Mouse (Mus musculus): ENCODE data around the gene Olfr559.

Olfr559 gene

GRCm38 (mm10) chr7:102727391-102727790, at the start of gene Olfr559:
Gene Olfr559, minus strand, starts transcription at chr7:102727491.
- ChIA-PET POLR2A (no interaction called here), CTCF (no interaction called here)

DNA sequence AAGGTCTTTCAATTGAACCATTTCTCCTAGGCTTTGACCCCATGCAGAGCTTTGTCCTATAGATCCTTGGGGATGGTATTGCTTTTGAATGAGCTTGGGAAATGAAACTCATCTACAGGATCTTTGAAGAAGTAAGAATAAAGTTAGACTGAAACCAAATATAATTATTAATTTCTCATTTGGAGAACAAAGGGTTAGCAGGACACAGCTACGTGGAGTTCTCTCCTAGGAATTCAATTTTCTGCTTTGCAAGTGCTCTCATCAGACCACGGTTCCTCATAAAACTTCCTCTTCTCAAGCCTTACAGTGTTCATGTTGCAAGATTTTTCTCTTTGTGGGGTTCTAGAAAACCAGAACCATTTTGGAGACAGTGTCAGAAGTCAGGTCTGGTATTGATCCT, 43.6 kb upstream of the Olfr559 start, which contains the start of gene Olfr561:
Gene Olfr561, plus strand, starts transcription at position 301 of the 400 bp plus-strand sequence.
- CTCF ChIA-PET = no interaction called here
- POLR2A ChIA-PET = no interaction called here

- POLR2A ChIA-PET = no interaction called here
Observed at GRCm38 (mm10) chr7:102759266-102759665, 32.0 kb upstream of the Olfr559 start, which contains the start of the genes Olfr560 and Olfr78. Gene Olfr560, minus strand, starts transcription at chr7:102759366. Gene Olfr78, minus strand, starts transcription at chr7:102759471.

DNA sequence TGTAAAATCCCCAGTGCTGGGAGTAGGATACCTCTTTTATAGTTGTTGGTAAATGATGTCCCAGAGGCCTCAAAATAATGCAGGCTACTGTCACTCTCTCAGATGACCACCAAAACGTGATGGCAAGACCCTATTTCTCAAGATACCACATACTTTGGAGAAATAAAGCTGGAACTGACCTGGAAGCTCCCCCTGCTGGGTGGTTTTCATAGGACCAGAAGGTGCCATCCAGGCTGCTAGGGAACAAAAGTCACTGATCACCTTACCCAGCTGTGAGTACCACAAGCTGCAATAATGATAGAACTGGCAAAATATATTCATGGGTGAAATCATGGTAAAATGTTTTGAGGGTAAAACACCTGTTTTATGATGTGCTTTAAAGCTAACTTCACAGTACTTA, 24.8 kb upstream of the Olfr559 start:
- ChIA-PET POLR2A (no interaction called here), CTCF (interaction anchor here in 3 of 4 experiments (0.6 to 1.5 kb wide), 7 partner anchors 11 to 240 kb away, joined by 3 to 8 read pairs (median 4); no protein-coding TSS in a partner anchor)

More at GRCm38 (mm10) chr7:102759266-102759665, 32.0 kb upstream of the Olfr559 start, which contains the start of the genes Olfr560 and Olfr78:
- CTCF ChIA-PET = interaction anchor here in 1 of 4 experiments (0.5 kb wide), 1 partner anchor 498 kb away, joined by 3 read pairs; no protein-coding TSS in a partner anchor

DNA sequence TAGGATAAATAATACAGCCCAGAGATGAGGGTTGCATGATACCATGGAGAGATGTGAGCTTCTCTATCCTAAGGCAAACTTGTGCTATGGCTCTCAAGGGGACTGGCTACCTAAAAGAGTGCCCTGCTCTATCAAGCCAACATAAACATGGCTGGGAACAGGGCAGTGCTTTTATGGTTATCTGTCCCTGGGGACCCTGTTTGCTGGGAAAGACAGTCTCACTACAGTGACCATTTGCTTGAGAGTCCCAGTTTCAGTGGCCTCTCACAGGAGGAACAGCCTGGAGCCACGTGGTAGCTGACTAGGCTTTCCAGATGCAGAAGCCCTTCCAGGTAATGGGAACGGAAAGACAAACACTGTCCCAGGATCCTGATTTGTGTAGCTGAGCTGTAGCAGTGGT, 10.4 kb upstream of the Olfr559 start:
- ChIA-PET CTCF (no interaction called here), POLR2A (interaction anchor here in 1 of 4 experiments (1.2 kb wide), 1 partner anchor 11 kb away, joined by 3 read pairs; no protein-coding TSS in a partner anchor)

DNA sequence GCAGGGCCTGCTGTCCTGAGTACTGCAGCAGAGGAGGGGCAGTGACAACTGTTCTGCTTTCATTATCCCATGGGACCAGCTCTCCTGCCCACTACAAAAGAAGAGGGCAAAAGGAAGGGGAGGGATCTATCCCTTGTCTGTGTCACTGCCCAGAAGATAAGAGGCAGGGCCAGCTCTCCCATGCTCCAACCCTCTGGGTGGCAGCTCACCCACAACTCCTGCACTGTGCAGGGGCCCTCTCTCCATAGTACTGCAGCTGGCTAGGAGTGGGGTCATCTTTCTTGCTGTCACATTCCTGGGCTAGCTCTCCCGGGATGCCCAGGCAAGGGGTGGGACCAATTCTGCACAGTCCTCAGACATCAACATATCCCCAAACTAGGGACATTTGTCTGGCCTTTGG, 6.5 kb upstream of the Olfr559 start:
- ChIA-PET CTCF (no interaction called here), POLR2A (no interaction called here)

DNA sequence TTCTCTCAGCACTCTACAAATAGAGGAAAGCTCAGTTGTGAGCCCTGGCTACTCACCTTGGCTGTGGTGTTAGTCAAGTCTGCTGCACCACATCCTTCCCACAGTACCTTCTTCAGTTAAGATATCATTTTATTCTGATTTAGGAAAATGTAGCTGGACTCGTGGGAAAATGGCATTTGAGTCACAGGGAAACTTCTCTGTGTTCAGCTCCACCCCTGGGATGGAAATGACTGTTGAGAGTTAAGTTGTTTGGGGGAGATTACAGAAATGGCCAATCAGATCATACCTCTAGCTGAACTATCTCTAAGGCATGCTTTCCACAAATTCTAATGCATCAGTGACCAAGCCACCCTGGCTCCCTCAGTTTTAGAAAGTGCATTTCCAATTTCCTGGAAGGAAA, 8.3 kb downstream of the Olfr559 start, which contains the start of gene Olfr33:
Gene Olfr33, minus strand, starts transcription at position 101 of the 400 bp plus-strand sequence.
- ChIA-PET POLR2A (no interaction called here), CTCF (no interaction called here)

DNA sequence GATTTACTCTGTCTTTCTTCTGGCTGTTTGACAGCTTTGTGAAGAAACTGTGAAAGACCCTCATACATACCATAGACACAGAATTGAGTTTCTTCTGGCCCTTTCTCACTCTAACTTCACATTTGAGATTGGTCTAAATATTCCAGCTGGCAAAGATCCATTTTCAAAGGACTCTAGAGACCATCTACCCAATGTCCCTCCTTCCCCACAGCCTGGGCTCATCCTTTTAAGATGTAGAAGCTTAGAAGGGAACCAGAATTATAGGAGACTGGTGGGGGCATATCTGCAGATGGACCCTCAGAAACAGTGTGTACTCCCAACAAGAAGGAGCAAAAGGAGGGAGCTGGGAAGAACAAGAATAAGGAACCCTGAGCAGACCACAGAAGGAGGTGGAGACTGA, 25.4 kb downstream of the Olfr559 start, which contains the start of gene Olfr558:
Gene Olfr558, plus strand, starts transcription at position 301 of the 400 bp plus-strand sequence.
- POLR2A ChIA-PET = no interaction called here
- CTCF ChIA-PET = no interaction called here

DNA sequence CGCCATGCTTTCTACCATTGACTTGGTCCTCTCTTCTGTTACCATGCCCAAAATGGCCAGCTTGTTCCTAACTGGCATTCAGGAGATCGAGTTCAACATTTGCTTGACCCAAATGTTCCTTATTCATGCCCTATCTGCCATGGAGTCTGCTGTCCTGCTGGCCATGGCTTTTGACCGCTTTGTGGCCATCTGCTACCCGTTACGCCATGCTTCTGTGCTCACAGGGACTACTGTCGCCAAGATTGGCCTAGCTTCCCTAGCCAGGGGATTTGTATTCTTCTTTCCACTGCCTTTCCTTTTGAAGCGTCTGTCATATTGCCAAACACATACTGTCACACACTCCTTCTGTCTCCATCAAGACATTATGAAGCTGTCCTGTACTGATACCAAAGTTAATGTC, 28.8 kb downstream of the Olfr559 start:
- POLR2A ChIA-PET = no interaction called here
- CTCF ChIA-PET = no interaction called here

DNA sequence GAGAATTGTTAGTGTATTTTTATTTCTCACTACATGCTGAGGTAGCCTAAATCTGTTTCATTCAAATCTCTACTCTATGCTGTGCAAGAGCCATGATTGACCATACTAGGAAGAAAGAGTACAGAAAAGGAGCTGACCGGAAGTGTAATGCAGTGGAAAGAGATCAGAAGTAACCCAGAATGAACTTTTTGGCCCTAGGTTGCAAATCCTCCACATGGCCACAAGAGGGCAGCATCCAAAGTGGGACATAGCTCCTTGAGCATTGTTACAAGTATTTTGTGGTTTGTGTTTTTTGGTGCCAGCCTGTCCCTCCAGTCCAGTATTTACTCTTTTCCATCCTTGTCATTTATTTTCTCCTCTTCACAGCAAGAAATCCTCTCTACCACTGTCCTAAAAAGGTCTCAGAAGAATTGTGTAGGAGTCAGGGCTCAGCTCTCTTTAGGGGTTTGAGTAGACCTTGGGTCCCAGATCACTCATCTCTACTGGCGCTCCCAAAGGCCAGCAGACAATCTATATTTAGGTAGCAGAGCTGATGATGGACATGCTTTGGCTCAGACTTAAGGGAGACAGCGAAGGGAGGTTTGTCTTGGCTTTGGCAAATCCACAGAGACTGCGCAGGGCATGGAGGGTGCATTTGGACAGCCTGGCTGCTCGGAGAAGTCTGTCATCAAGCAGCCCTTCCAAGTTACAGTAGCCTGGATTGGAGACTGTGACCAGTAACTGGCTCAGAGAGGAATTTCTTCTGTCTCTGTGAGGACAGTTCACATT, 31.7 kb downstream of the Olfr559 start, which contains the start of gene Olfr557:
Gene Olfr557, plus strand, starts transcription at position 553 of the 768 bp plus-strand sequence.
- CTCF ChIA-PET = interaction anchor here (0.5 to 2.2 kb wide), 23 partner anchors 8 to 1111 kb away, joined by 3 to 19 read pairs (median 4); partner anchors contain the start of genes Trim68 (in 3 of the 4), Olfr556 (in 1 of the 4) and Olfr571 (in 1 of the 4)
- POLR2A ChIA-PET = no interaction called here

DNA sequence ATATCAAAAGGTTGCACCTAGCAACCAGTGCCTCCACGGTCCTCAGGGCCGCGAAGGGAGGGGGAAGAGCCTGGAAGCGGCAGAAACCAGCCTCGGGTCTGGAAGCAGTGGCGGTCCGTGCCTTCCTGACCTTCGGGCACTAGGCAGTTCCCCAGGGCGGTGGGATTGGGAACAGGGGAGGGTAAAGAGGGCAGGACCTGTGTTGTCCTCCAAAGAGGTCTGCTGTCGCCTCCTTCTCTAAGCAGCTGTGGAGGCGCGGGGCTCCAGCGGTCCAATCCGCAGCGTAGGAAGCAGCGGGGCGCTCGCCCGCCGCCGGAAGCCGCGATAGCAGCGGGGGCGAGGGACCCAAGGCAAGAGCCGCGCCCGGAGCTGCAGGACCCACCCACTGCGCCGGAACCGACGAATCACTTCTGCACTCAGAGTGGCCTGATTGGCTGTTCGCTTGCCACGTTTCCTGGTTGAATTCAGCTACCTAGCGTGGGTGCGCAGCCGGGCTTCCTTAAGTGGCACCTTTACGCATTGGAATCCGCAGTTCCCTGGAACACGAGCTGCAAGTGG, 40.3 kb downstream of the Olfr559 start, which contains the start of gene Trim68:
Gene Trim68, minus strand, starts transcription at position 384 of the 558 bp plus-strand sequence.
- POLR2A ChIA-PET = interaction anchor here in 3 of 4 experiments (0.5 to 0.9 kb wide), 4 partner anchors 8 to 174 kb away, joined by 3 read pairs; partner anchors contain the start of gene Olfr556 (in 1 of the 3)
- CTCF ChIA-PET = interaction anchor here in 3 of 4 experiments (1.0 to 1.6 kb wide), 4 partner anchors 8 to 174 kb away, joined by 4 to 12 read pairs (median 5); partner anchors contain the start of gene Olfr557 (in 3 of the 3)

GRCm38 (mm10) chr7:102681916-102682315, 45.4 kb downstream of the Olfr559 start:
- POLR2A ChIA-PET = no interaction called here
- CTCF ChIA-PET = no interaction called here

- CTCF ChIA-PET = no interaction called here
- POLR2A ChIA-PET = no interaction called here
Observed at GRCm38 (mm10) chr7:102676225-102676624, 51.1 kb downstream of the Olfr559 start.
